Mouse (Mus musculus) ES-E14 (cell line): Measurements from ENCODE around the gene Ephb1.

Experiments used
- CHD2 ChIP-seq: IDR thresholded peaks from 2 replicates; pipeline ENCODE4 v1.6.1; 2014; ENCODE audit warnings: mild to moderate bottlenecking, low read depth, low read length, inconsistent platforms
- MAFK ChIP-seq: IDR thresholded peaks from 2 replicates; pipeline ENCODE4 v1.6.1; 2014; ENCODE audit warnings: mild to moderate bottlenecking, low read depth, low read length, inconsistent platforms; ENCODE audit not compliant: insufficient read depth
- ZNF384 ChIP-seq: IDR thresholded peaks from 2 replicates; pipeline ENCODE4 v1.6.1; 2012; ENCODE audit warnings: low read depth, low read length, inconsistent platforms

GRCm38 (mm10) chr9:102192724-102193685, 161.5 kb downstream of the Ephb1 start:
- TF ChIP-seq CHD2 (no peak), MAFK (no peak), ZNF384 (no peak)
